Mouse (Mus musculus) CH12.LX (cell line): ENCODE results near the gene Prkca.

Experiments
- CTCF ChIP-seq, 2 experiments: IDR thresholded peaks in 1 of 2; conservative IDR thresholded peaks in 1 of 2; 2 replicates each; pipeline ENCODE4 v1.5.1; 2011 to 2012; ENCODE audit warnings: low read depth in 2 of 2, low read length in 2 of 2, improper control_type of control experiment in 1 of 2, inconsistent platforms in 1 of 2, mild to moderate bottlenecking in 1 of 2, moderate library complexity in 1 of 2
- EP300 ChIP-seq: IDR thresholded peaks from 2 replicates; pipeline ENCODE4 v1.6.1; 2011; ENCODE audit warnings: low read length, improper control_type of control experiment
- HCFC1 ChIP-seq: IDR thresholded peaks from 2 replicates; pipeline ENCODE4 v1.6.1; 2012; ENCODE audit warnings: low read depth, mild to moderate bottlenecking, inconsistent platforms, low read length, improper control_type of control experiment
- KAT2A ChIP-seq: IDR thresholded peaks from 2 replicates; pipeline ENCODE4 v1.6.1; 2012; ENCODE audit warnings: low read length, improper control_type of control experiment, inconsistent platforms; ENCODE audit not compliant: insufficient replicate concordance
- POLR2A ChIP-seq: IDR thresholded peaks from 2 replicates; pipeline ENCODE4 v1.6.1; 2011; ENCODE audit warnings: low read depth, mild to moderate bottlenecking, improper control_type of control experiment, low read length
- USF1 ChIP-seq: IDR thresholded peaks from 2 replicates; pipeline ENCODE4 v1.6.1; 2014; ENCODE audit warnings: low read depth, mild to moderate bottlenecking, inconsistent platforms, low read length, improper control_type of control experiment

- TF ChIP-seq CTCF (conservative IDR thresholded peaks at IDR 0.05 in 1 of 2, IDR thresholded peaks at IDR 0.05 in 1 of 2; ENCODE audit: low read depth in 2 of 2, low read length in 2 of 2): no peak
- no peak for TF ChIP-seq EP300
- no peak for TF ChIP-seq USF1
- no peak for TF ChIP-seq KAT2A
- TF ChIP-seq POLR2A: no peak
- TF ChIP-seq HCFC1: no peak
These were observed 276.6 kb downstream of the Prkca start for GRCm38 (mm10) chr11:108067161-108067560.
